Mouse (Mus musculus) frontal cortex, postnatal 14 days (tissue): ENCODE measurements at regions not wholly inside any gene's neighbourhood (a gene's known extent, or its start where the extent isn't known, plus 50 kb on each side); places are given as distances from the start of the nearest gene placed in this dataset.

Experiments used
- DNase-seq, 2 experiments: peaks; one replicate each; pipeline ENCODE4 v3.0.0; 2022; ENCODE audit warnings: low spot score in 2 of 2

DNA sequence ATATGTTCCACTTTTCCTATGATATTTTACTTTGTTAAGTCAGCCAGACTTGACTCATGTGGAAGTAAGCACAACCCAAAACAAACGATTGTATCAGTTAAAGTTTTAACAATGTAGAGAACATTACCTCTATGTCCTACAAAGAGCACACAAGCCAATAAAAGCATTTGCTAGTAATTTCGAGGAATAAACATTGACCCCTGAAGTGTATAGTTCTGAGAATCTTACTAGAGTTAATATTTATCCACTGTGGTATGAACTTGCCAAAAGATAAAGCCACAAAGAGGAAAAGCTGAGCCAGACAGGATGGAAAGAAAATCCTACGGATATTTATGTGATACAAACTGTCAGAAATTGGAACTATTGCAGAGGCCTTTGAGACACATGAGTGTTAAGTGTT is 161.5 kb upstream of the Mbnl1 start:
- DNase-seq: no peak

DNA sequence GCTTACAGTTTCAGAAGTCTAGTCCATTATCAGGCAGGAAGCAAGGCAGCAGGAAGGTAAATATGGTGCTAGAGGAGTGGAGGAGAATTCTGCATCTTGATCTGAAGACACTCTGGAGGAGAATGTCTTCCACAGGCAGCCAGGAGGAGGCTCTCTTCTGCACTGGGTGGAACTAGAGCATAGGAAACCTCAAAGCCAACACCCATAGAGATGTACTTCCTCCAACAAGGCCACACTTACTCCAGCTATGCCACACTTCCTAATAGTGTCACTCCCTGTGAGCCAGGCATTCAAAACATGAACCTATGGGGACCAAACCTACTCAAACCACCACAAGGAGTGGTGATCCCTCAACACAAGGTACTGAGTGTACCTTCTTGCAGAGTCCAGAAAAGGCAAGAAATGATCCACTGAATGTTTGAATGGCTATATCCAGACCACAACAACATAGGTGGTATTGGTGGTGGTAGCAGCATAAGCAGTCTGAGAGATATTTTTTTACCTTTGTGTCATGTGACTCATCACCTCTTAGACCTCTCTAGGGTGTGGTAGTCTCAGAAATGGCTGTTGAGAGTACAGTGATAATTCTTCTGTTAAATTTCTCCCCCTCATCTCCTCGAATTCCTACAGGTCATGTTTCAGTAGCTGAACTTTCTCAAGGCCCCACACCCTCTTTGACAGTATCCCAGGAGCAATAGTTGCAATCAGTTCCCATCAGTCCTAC is 152.3 kb upstream of the Mbnl1 start:
- DNase-seq: no peak

DNA sequence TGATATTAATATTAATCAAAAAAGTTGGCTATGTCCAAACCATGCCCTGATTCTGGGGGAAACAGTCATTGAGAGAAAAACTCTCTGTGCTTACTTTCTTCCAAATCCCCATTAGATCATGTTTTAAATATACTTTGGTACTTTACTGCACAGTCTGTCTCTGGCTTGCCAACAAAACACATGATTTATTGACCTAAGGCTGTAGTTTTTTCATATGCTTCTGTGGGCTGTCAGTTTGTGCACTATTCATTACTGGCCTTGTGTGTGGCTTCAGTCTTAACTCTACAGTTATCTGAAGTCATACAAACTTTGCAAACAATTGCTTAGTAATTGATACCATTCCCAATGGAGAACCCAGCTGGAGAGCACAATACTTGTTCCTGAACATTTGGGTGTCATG is 149.1 kb upstream of the Mbnl1 start:
- no peak for DNase-seq

DNA sequence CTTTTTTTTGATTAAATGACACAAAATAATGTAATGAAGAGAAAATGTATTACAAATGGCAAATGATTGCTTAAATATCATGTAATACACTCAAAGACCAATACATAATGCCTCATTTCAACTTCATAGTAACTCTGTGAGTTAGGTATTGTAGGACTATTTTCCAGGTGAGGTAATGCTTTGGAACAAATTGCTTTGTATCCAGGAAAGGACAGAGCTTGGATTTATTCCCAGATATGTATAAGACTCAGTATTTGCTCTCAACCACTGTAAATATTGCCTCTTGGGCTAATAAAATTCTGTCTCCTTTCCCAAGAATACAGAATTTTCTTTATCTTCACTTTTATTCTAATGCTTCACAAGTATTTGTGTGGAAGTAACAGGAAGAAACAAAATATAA is 148.2 kb upstream of the Mbnl1 start:
- no peak for DNase-seq

DNA sequence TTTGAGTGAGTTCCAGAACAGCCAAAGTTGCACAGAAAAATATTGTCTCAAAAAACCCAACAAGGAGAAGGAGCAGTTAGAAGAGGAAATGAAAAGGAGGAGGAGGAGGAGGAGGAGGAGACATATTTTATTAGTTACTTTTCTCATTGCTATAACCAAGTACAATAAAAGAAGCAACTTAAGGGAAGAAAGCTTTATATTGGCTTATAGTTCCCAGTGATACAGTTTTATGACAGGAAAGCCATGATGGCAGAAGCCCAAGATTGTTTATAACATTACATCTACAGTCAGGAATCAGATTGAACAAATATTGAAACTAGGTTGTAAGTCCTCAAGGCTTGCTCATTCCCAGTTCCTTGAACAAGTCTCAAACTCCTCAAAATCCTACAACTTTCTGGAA is 147.7 kb upstream of the Mbnl1 start:
- DNase-seq: no peak

DNA sequence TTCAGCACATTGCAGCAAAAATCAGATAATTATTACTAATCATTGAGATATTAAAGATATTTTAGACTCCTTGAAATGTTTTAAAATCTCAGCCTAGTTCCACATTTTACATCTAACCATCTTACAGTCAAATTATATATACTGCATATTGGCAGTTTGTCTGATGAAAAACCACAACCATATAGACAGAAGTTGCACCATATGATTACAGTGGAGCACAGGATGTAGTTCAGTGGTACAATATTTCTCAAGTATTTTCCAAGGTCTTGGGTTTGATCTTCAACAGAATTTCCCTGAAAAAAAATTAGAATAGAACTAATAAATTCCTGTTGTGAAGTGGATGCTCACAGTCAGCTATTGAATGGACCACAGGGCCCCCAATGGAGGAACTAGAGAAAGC is 140.2 kb upstream of the Mbnl1 start:
- no peak for DNase-seq

DNA sequence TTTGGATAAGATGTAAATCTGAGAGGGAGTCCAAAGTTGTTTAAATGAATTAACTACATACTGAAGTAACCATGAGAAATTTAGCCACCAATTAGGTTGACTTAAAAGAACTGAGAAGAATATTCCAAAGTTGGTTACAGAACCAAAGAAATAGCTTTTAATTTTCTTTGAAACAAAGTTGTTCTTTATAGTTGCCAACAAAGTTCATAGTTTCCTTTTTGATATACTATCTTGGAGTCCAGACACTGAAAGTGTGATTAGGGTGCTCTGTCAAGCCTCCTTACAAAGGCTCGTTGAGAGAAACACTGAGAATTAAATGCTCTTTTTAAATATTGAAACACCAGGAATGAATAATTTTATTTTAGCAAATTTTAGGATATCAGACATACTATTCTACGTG is 139.0 kb upstream of the Mbnl1 start:
- DNase-seq: no peak

DNA sequence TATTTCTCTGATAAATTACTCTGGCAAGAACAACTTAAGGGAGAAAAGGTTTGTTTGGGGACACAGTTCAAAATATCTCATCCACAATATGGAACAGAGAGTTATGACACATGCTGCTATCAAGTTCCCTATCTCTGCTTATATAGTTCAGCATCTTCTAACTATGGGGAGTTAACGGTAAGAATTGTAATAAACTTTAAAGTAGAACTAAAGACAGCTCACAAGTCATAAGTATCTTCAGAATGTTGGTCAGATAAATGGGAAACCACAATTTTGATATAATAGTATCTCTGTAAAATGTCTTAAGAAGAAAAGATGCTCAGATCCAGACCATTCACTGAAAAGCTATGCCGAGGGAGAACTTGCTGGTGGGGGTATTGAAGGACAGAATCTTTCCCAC is 138.5 kb upstream of the Mbnl1 start:
- no peak for DNase-seq

DNA sequence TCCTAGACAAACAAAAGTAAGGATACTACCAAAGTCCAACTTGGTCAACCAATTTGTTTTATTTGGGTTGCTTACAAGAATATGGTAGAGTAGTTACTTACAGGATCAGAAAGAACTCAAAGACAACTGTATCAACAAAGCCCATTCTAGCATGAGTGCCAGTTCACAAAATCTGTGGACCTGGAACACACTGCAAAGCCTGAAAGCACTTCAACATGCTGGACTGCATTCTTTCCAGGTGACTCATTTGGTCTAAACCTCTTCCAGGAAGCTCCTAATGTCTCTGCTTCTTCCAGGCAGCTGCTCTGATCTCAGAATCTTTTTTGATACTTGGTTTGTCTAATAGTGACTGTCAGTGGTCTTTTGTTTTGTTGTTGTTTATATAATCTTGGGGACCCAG is 126.2 kb upstream of the Mbnl1 start:
- no peak for DNase-seq

DNA sequence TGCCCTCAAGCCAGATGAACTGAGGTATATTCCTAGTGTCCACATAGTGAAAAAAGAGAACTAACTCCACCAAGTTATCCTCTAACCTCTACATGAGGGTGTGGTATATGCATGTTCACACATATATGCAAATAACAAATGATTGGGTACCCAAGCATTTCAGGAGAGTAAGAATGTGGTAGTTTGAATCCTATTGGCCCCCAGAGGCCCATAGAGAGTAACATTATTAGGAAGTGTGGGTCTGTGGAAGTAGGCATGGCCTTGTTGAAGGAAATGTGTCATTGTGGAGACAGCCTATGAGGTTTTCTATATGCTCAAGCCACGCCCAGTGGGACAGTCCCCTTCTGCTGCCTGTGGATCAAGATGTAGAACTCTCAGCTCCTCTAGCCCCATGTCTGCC is 125.6 kb upstream of the Mbnl1 start:
- no peak for DNase-seq

DNA sequence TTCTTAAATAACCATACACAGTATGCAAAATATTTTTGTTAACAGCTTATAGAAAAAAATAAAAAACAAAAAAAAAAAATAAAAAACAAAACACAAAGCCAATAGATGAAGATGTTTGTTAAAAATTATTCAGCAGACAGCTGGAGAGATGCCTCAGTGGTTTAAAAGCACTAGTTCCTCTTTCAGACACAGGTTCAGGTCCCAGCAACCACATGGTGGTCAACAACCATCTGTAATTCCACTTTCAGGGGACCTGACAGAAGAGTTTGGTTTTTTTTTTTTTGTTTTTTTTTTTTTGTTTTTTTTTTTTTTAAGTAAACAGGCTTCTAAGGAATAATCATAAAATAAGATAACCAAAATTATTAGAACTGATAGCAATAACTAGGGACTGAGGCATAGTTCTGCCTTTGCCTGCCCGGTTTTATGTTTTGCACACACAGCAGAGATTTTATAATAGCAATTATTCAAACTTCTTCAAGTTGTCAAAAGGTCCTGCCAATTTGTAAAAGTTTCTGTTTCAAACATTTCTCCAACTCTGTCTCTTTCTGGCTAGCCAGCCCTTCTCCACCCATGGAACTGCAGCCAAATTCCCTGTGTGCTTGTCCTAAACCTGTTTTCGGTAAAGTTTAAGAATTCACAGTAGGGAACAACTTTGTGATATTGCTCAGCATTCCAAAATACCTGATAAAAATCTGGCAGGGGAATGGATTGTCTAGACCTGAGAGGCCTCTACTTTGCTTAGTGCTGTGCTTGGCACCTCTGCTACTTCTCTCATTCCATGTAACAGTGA is 101.3 kb upstream of the Mbnl1 start:
- DNase-seq: no peak

DNA sequence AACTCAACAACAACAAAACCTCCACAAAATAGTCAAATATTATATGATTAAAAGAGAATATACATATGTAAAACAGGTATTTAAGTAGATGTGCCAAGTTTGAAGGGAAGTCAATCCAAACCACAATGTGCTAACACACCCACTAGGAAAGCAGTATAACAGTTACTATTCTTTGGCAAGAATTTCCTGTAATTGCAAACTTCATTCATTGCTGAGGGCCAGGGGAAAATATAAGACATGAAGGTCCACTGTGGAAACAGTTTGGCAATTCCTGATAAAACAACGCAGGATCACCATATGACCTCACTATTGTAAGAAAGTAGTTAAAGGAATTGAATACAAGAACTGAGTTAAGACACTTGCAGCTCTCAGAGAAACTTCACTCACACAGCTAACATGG is 99.0 kb upstream of the Mbnl1 start:
- no peak for DNase-seq

DNA sequence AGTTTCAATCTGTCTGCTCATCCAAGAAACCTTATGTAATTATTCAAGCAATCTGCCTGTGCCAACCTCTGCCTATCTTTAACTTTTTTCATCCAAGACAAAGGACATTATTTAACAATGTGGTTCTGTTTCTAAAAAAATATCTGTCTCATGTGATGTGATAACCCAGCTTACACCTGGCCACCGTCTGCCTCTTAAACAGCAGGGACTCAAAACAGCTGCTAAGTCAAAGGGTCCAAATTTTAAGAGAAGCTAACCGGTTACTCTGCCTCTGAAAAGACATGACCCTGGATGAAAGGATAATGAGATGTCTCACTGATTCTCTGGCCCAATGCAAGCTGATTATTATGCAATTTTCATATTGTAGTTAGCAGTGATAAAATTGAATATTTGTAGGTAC is 84.0 kb upstream of the Mbnl1 start:
- DNase-seq: no peak

DNA sequence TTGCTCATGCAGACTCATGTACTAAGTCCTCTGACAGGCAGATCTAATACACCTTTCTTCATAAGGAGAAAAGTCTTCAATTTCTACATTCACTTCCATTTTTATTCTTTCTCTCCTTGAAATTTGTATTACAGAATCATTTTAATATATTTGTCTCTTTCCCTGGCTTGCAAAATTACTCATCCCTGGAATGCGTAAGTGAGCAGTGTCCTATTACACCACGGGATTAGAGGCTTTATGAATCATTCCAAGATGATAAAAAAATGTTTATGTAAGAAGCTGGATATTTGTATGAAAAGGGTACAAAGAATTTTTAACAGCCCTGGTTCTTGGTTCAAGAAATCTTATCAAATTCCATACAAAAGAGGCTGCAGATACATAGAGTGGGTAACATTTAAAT is 83.6 kb upstream of the Mbnl1 start:
- no peak for DNase-seq

DNA sequence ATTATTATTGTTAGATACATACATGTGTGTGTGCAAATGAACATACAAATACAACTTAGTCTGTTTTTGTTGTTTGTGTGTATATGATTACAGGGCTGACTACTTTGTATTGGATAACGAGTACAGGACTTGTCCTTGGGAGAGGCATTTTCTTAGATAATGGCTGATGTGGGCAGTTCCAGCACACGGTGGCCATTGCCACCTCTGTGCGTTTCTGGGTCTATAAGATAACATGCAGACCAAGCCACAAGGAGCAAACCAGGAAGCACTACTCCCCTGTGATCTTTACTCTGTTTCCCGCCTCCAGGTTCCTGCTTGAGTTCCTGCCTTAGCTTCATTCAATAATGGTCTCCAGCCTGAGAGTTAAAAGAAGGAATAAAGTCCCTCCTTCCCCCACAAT is 77.3 kb upstream of the Mbnl1 start:
- no peak for DNase-seq

DNA sequence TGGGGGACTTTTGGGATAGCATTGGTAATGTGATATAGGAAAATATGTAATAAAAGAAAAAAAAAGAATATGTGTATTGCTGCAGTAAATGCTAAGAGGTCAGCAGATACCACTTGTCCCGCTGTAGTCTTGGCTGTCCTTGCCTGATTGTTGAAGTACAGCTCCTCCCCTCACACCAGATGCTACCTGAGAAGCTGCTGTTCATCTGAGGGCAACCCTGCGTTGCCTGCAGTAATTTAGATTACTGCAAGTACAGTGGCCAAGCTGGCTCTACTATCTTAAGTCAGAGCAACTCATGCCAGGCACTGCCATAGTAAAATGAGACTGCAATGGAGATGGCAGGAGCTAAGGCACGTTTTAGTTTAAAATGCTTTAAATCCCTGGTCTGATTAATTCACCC is 75.7 kb upstream of the Mbnl1 start:
- DNase-seq: no peak

DNA sequence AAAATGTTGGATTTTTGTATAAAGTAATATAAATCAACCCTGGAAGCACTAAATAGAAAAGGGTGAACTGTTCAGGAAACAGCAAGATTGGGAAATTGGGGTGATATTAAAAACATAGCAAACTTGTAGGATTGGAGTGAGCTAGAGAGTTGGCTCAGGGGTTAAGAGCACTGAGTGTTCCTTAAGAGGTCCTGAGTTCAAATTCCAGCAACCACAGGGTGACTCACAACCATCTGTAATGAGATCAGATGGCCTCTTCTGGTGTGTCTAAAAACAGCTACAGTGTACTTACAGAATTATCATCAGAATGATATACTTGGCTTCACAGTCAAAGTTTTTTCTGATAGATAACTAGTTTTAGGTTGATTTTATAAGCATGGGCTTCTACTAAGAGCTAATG is 73.8 kb upstream of the Mbnl1 start:
- DNase-seq: no peak

DNA sequence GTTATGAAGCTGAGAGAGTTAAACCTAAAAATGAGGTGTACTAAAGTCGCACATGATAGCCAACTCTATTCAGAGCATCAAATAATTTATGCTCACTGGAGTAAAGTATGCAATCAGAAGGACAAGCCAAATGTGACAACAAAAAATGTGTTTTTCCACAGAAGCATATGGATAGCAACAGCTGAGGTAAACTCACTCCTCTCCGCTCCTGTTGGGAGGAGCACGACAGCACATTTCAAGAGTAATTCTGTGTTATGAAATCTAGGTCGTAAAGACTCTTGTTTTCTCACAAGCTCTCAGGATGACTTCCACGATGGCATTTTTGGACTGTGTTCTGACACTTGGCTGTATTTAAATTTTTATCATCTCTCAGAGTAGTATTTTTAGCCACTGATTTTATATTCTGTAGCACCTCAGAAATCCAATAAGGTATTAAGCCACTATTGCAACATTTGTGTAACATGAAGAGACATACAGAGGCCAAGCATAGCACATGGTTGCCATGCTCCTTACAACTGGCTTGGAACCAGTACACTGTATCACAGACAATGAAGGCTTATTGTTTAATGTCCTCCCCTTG is 70.3 kb upstream of the Mbnl1 start:
- no peak for DNase-seq

DNA sequence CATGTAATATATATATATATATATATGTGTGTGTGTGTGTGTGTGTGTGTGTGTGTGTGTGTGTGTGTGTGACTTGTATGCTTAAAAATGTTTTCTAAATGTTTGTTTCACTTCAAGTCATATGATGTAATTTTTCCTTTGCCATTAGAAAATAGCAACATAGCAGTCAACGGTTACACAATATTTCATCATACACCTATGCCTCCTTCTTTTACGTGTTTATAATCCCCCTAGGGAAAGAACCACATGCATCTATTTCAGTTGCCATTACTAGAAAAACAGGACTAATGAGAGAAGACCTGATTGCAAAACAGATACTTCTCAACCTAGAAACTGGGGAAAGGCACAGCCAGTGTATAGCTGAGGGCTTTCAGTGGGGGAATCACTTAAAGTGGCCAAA is 65.2 kb upstream of the Mbnl1 start:
- DNase-seq: no peak

DNA sequence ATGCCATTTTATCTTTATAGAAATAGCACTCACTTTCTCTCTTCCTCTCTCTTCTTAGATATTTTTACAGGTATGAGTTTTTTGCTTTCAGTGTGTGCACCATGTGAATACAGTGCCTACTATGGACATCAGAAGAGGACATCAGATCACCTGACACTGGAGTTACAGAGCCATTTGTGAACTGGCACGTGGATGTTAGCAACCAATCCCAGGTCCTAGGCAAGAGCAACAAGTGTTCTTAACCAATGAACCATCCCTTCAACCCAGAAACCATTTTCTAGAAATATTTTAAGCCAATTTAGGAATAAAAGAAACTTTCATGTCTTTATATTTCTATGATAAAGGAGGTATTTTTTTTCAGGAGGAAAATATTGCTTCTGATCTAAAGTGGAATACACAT is 64.7 kb upstream of the Mbnl1 start:
- DNase-seq: no peak

DNA sequence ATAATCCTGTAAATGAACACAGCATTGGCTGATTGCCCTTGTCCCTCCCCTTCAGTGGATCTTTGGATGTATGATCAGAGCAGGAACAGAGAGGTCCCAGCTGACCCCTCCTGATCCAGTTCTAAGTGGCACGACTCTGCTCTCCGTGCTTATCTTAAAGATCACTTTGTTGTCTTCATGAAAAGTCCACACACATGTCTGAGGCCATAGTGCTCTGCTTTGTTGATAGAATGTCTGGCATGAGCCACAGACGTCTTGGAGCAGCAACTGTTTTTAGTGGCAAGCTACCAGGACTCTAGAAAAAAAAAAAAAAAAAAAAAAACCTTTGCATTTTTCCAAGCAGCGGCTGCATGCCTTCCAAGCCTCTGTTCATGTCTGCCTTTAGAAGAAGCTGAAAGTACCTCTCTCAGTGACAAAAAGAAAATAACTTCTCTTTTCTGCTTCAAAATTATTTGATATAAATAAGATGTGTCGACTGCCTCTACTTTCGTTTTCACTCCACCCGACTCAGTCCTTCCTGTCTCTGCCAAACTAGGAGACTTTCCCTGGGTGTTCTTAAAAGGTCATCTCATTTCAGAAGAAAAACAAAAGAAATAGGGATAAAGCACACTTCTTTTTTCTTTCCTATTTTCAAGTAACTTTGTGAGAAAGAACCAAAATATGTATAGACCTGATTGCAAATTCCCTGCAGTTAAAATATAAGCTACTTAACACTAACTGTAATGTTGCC is 63.9 kb upstream of the Mbnl1 start:
- DNase-seq: no peak

DNA sequence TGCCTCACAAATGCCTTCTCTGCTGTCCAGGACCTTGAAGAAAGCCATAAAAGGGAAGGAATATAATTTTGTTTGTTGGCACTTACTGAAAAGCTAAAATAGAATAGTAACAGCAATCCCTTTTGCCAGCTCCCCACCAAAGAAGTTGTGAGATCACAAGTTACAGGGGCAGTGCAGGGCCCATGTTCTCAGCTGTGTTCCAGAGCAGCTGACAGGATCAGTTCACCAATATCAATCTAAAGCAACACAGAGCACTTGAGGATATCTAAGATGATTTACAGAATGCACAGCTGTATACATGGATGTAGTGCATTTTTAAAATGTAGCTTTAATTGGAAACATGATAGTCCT is 63.4 kb upstream of the Mbnl1 start:
- no peak for DNase-seq

DNA sequence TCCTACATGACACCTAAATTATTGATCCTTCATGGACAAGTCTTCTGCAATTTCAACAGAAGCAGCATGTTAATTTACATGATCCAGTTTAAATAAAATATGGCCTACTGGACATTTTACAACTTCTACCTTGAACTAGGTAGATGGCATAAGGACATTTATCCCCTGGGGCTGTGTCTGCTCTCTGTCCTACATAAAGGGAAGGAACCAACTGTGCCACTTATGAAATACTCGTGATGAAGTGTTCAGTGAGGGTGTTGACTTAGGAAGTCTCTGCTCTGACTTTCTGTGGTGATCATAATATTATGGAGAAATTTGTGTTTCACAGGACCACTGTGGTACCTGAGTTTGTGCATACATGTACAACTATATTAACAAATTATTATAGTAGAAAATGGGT is 60.9 kb upstream of the Mbnl1 start:
- DNase-seq: no peak
